Mouse (Mus musculus) limb, embryonic 11.5 days (tissue): ENCODE results near the gene Clrn3. TPM values are rescaled to one million over a fixed set of nuclear protein-coding genes. Genes with fewer than 3 reads are reported as not detected.

Experiments used
- ATAC-seq: fragments of 200-750 bp; cut with Nextera tagmentation; 2 replicates; pipeline ENCODE4 v1.8.0; 2017; ENCODE audit warnings: low read depth; ENCODE audit not compliant: insufficient number of reproducible peaks, low FRiP score, low TSS enrichment
- DNase-seq: peaks from one replicate; pipeline ENCODE4 v3.0.0-alpha.2; 2015; ENCODE audit warnings: low spot score
- H3K27ac ChIP-seq: fragments of 300-500 bp; sonication (generic); replicated peaks from 2 replicates; pipeline ENCODE4 v1.5.1; 2014; ENCODE audit warnings: low read depth, mild to moderate bottlenecking, low read length
- H3K27me3 ChIP-seq: fragments of 300-500 bp; sonication (generic); 2 replicates; pipeline ENCODE4 v1.6.1; 2014; ENCODE audit warnings: mild to moderate bottlenecking, low read length, mixed read lengths; ENCODE audit not compliant: control insufficient read depth, insufficient read depth
- H3K36me3 ChIP-seq: fragments of 300-500 bp; sonication (generic); 2 replicates; pipeline ENCODE4 v1.6.1; 2014; ENCODE audit warnings: mild to moderate bottlenecking, low read length, moderate library complexity, mixed read lengths; ENCODE audit not compliant: control insufficient read depth, insufficient read depth
- H3K4me1 ChIP-seq: fragments of 300-500 bp; sonication (generic); 2 replicates; pipeline ENCODE4 v1.6.1; 2014; ENCODE audit warnings: low read length, mixed read lengths; ENCODE audit not compliant: control insufficient read depth, insufficient read depth
- H3K4me2 ChIP-seq: fragments of 300-500 bp; sonication (generic); 2 replicates; pipeline ENCODE4 v1.6.1; 2014; ENCODE audit warnings: low read depth, mild to moderate bottlenecking, moderate library complexity; ENCODE audit not compliant: severe bottlenecking
- H3K4me3 ChIP-seq: fragments of 300-500 bp; sonication (generic); 2 replicates; pipeline ENCODE4 v1.5.1; 2014; ENCODE audit warnings: low read depth, low read length
- H3K9ac ChIP-seq: fragments of 300-500 bp; sonication (generic); 2 replicates; pipeline ENCODE4 v1.6.1; 2014; ENCODE audit warnings: mild to moderate bottlenecking, low read length
- H3K9me3 ChIP-seq: fragments of 300-500 bp; sonication (generic); 2 replicates; pipeline ENCODE4 v1.6.1; 2016; ENCODE audit warnings: low read length; ENCODE audit not compliant: control insufficient read depth
- WGBS: fragments of 180-500 bp; shearing (Covaris S2); extraction: QIAGEN DNeasy Blood & Tissue Kit; methylation state at CpG from one replicate; pipeline ENCODE4 v1.1.7; 2014; 5-methylcytosine and 5-hydroxymethylcytosine counted together
- microRNA counts: library from miRNA; unstranded; fragments of <30 nt; microRNA quantifications from one replicate; lab custom pipeline; 2016
- microRNA-seq: library from miRNA; unstranded; fragments of <30 nt; microRNA quantifications from one replicate; pipeline ENCODE4, GENCODE M21; 2016
- polyA plus RNA-seq: library from polyadenylated mRNA; unstranded; fragments of >200 nt; fragmentation: Nextera tagmentation; extraction: Ambion mirVana; gene quantifications from 2 replicates; pipeline ENCODE4 v1.2.1, GENCODE M21; 2014

Clrn3 gene
- polyA plus RNA-seq, 1 experiment from 2014 or later = not detected

- no peaks in the 10 kb centered on the region for H3K9me3 ChIP-seq
- 39% methylated on average over 3 of the region's 3 CpGs for WGBS
- H3K27ac ChIP-seq = no peak overlapping the region
- H3K36me3 ChIP-seq = no peaks in the 10 kb centered on the region
- no peak for ATAC-seq
- H3K4me3 ChIP-seq = no peak overlapping the region
- DNase-seq = peak; percentile 82
- no peak overlapping the region for H3K4me2 ChIP-seq
- no peak overlapping the region for H3K9ac ChIP-seq
- H3K27me3 ChIP-seq = no peaks in the 10 kb centered on the region
- no peaks in the 10 kb centered on the region for H3K4me1 ChIP-seq
These were observed 63.7 kb downstream of the Clrn3 start for GRCm38 (mm10) chr7:135464689-135465259.

MicroRNAs encoded within 50 kb of the gene (microRNA counts, 519-probe panel; counts per million panel counts)
- microRNA mmu-miR-1962 (lab: Ali Mortazavi, UCI) = not detected

Small RNAs within 50 kb of the gene (microRNA-seq; reads per million reads assigned to microRNA genes)
- gene Mir1962 = not detected

Other genes with a start within 250 kb of the Clrn3 start
- gene Foxi2, start 118.3 kb downstream of the Clrn3 start, polyA plus RNA-seq = 0.71 and 1.1 TPM in 2 replicates
- gene Ptpre, start 8.8 kb upstream of the Clrn3 start, polyA plus RNA-seq = 0.75 and 0.96 TPM in 2 replicates
- gene Mki67, start 187.7 kb upstream of the Clrn3 start, polyA plus RNA-seq = 57.4 and 63.6 TPM in 2 replicates